Mouse (Mus musculus) intestine, postnatal 0 days (tissue): ENCODE data around the gene Dok4. TPM values are rescaled to one million over a fixed set of nuclear protein-coding genes. Genes with fewer than 3 reads are reported as not detected.
"Not testable (repeated sequence)": the region's sequence is repeated elsewhere in the genome, so short reads cannot be mapped to it uniquely, and the experiment has no call there.

Experiments used
- ATAC-seq: fragments of 200-750 bp; cut with Nextera tagmentation; 2 replicates; pipeline ENCODE4 v1.8.0; 2017; ENCODE audit warnings: mild to moderate bottlenecking, moderate TSS enrichment, moderate library complexity
- H3K27ac ChIP-seq: fragments of 300-500 bp; sonication (generic); 2 replicates; pipeline ENCODE4 v1.5.1; 2014; ENCODE audit warnings: mild to moderate bottlenecking, low read depth, low read length, moderate library complexity
- H3K27me3 ChIP-seq: fragments of 300-500 bp; sonication (generic); replicated peaks from 2 replicates; pipeline ENCODE4 v1.6.1; 2014; ENCODE audit warnings: low read length, mixed read lengths; ENCODE audit not compliant: control insufficient read depth, insufficient read depth
- H3K36me3 ChIP-seq: fragments of 300-500 bp; sonication (generic); 2 replicates; pipeline ENCODE4 v1.6.1; 2014; ENCODE audit warnings: mild to moderate bottlenecking, moderate library complexity; ENCODE audit not compliant: control insufficient read depth, insufficient read depth
- H3K4me1 ChIP-seq: fragments of 300-500 bp; sonication (generic); replicated peaks from 2 replicates; pipeline ENCODE4 v1.6.1; 2014; ENCODE audit warnings: antibody characterized with exemption, low read length, mixed read lengths; ENCODE audit not compliant: control insufficient read depth, insufficient read depth
- H3K4me2 ChIP-seq: fragments of 300-500 bp; sonication (generic); replicated peaks from 2 replicates; pipeline ENCODE4 v1.6.1; 2014; ENCODE audit warnings: low read depth, mild to moderate bottlenecking, moderate library complexity
- H3K4me3 ChIP-seq: fragments of 300-500 bp; sonication (generic); 2 replicates; pipeline ENCODE4 v1.5.1; 2014; ENCODE audit warnings: low read depth, low read length
- H3K9ac ChIP-seq: fragments of 300-500 bp; sonication (generic); 2 replicates; pipeline ENCODE4 v1.6.1; 2014; ENCODE audit warnings: mild to moderate bottlenecking, low read depth, low read length
- H3K9me3 ChIP-seq: fragments of 300-500 bp; sonication (generic); 2 replicates; pipeline ENCODE4 v1.6.1; 2016; ENCODE audit warnings: mixed run types; ENCODE audit not compliant: control insufficient read depth
- CTCF ChIP-seq: sonication (generic); IDR thresholded peaks from 2 replicates; pipeline ENCODE4 v1.5.1; 2016; ENCODE audit warnings: low read depth, mild to moderate bottlenecking, control low read depth, antibody characterized with exemption, moderate library complexity
- WGBS: fragments of 180-500 bp; shearing (Covaris S2); extraction: QIAGEN DNeasy Blood & Tissue Kit; methylation state at CpG from one replicate; pipeline ENCODE4 v1.1.7; 2014; 5-methylcytosine and 5-hydroxymethylcytosine counted together
- polyA plus RNA-seq: library from polyadenylated mRNA; unstranded; fragments of >200 nt; fragmentation: Nextera tagmentation; extraction: Ambion mirVana; gene quantifications from 2 replicates; pipeline ENCODE4 v1.2.1, GENCODE M21; 2015

Dok4 gene
- polyA plus RNA-seq, 1 experiment from 2014 or later: 51.0 TPM

GRCm38 (mm10) chr8:94838600-94838999 is 37.5 kb downstream of the Dok4 start:
- no peaks in the 10 kb centered on the region for H3K9me3 ChIP-seq
- peak; percentile 55 for ATAC-seq
- no peaks in the 10 kb centered on the region for H3K27me3 ChIP-seq
- peaks cover 12% of the 10 kb centered on the region; the same call in 1 of the 2 replicates for H3K36me3 ChIP-seq
- H3K9ac ChIP-seq: peak overlapping the region; percentile 94
- H3K27ac ChIP-seq: peak overlapping the region; percentile 98
- peaks cover 7% of the 10 kb centered on the region; the same call in 1 of the 2 replicates for H3K4me1 ChIP-seq
- WGBS: under 1% methylated on average over 24 of the region's 24 CpGs
- H3K4me2 ChIP-seq: peak overlapping the region; percentile 87
- TF ChIP-seq CTCF: no peak
- H3K4me3 ChIP-seq: peak overlapping the region; percentile 96

GRCm38 (mm10) chr8:94837662-94838574 is 38.2 kb downstream of the Dok4 start, which contains the start of the genes Coq9 and Ciapin1:
Gene Coq9, plus strand, starts transcription at chr8:94838321.
Gene Ciapin1, minus strand, starts transcription at chr8:94838358.
- Histone ChIP-seq H3K27ac (peak within 1 kb of the TSS; percentile 98), H3K9me3 (no peaks in the 10 kb centered on the region), H3K4me2 (peak within 1 kb of the TSS; percentile 87), H3K4me3 (peak within 1 kb of the TSS; percentile 96), H3K4me1 (peaks cover 7% of the 10 kb centered on the region; the same call in 1 of the 2 replicates), H3K9ac (peak within 1 kb of the TSS; percentile 94), H3K36me3 (peaks cover 6% of the 10 kb centered on the region; the same call in 1 of the 2 replicates), H3K27me3 (no peaks in the 10 kb centered on the region)
- ATAC-seq: peak; percentile 93
- 0 out of 2 replicates have a peak, but pooled peaks have one; percentile 2 for TF ChIP-seq CTCF
- under 1% methylated on average over 82 of the region's 82 CpGs for WGBS

- 50% methylated on average over 11 of the region's 11 CpGs for WGBS
- Histone ChIP-seq H3K4me3 (peak overlapping the region; percentile 96), H3K27ac (peak overlapping the region; percentile 21; the same call in 1 of the 2 replicates), H3K9me3 (no peaks in the 10 kb centered on the region), H3K27me3 (no peaks in the 10 kb centered on the region), H3K9ac (peak overlapping the region; percentile 31), H3K4me2 (peak overlapping the region; percentile 87), H3K4me1 (peaks cover 7% of the 10 kb centered on the region; the same call in 1 of the 2 replicates), H3K36me3 (peaks cover 3% of the 10 kb centered on the region)
- no peak for ATAC-seq
- no peak for TF ChIP-seq CTCF
These were observed 39.5 kb downstream of the Dok4 start for GRCm38 (mm10) chr8:94836456-94837240.

GRCm38 (mm10) chr8:94835751-94836150 is 40.4 kb downstream of the Dok4 start:
- not testable (repeated sequence) for ATAC-seq, H3K27me3 ChIP-seq, H3K4me2 ChIP-seq, H3K9me3 ChIP-seq, H3K4me3 ChIP-seq, H3K27ac ChIP-seq, H3K4me1 ChIP-seq, H3K9ac ChIP-seq
- 94% methylated on average over 13 of the region's 13 CpGs for WGBS
- H3K36me3 ChIP-seq: peaks cover 12% of the 10 kb centered on the region

GRCm38 (mm10) chr8:94833901-94834405 is 42.2 kb downstream of the Dok4 start:
- peaks cover 25% of the 10 kb centered on the region for H3K36me3 ChIP-seq
- 39% methylated on average over 7 of the region's 7 CpGs for WGBS
- not testable (repeated sequence) for H3K4me2 ChIP-seq, H3K4me1 ChIP-seq, H3K27ac ChIP-seq, H3K9me3 ChIP-seq, H3K27me3 ChIP-seq, H3K9ac ChIP-seq, H3K4me3 ChIP-seq
- peak; percentile 55 for ATAC-seq

- Histone ChIP-seq H3K27ac (no peak overlapping the region), H3K27me3 (no peaks in the 10 kb centered on the region), H3K4me3 (no peak overlapping the region), H3K4me2 (no peak overlapping the region), H3K36me3 (peaks cover 67% of the 10 kb centered on the region), H3K9me3 (no peaks in the 10 kb centered on the region), H3K4me1 (no peaks in the 10 kb centered on the region), H3K9ac (no peak overlapping the region)
- WGBS: 87% methylated on average over 6 of the region's 6 CpGs
- ATAC-seq: no peak
- no peak for TF ChIP-seq CTCF
These were observed 47.8 kb downstream of the Dok4 start for GRCm38 (mm10) chr8:94828284-94828683.
